Comparison of ENCODE assay signal across 8 mouse cellular contexts in the genomic region with DNA sequence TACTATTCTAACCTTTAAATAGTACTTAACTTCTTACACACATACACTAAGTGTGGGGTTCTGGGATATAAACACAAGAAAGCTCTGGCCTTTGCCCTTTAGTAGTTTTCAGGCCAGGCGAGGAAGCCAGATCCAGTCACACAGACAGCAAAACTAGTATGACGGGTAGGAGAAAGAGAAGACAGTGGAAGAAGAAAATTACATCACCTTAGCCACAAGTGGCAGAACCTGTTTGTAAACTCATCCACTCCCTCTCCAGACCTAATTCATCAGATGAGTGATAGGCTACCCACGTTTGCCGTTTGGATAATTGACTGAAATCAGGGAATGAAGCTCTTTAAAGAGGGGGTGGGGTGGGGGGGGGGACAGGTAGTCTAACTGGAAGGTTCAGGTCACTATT. TPM values are rescaled to one million over a fixed set of nuclear protein-coding genes. Genes with fewer than 3 reads are reported as not detected.
DNase-seq lines count a peak whose midpoint lies in the region; ATAC-seq and TF ChIP-seq lines count a peak whose summit lies in the region.

No protein-coding gene starts in this region.

- no peaks in the 10 kb centered on the region for H3K27me3 ChIP-seq in lung, postnatal 0 days (replicated peaks; ENCODE audit: insufficient read depth, low read length)
- H3K27me3 ChIP-seq in forebrain, embryonic 12.5 days = no peaks in the 10 kb centered on the region
- H3K27me3 ChIP-seq in limb, embryonic 13.5 days = no peaks in the 10 kb centered on the region
- no peaks in the 10 kb centered on the region for H3K27me3 ChIP-seq in stomach, embryonic 15.5 days (replicated peaks)

- no peak for DNase-seq in lung, postnatal 0 days (ENCODE audit: low spot score)
- no peak for DNase-seq in lung, postnatal 36 days
- DNase-seq in thymus, adult 18-20 months = no peak
- DNase-seq in thymus, postnatal 14 days = no peak

- no peak overlapping the region for H3K9ac ChIP-seq in lung, postnatal 0 days (replicated peaks; ENCODE audit: low read depth)
- peak overlapping the region; percentile 91 for H3K9ac ChIP-seq in forebrain, embryonic 12.5 days
- H3K9ac ChIP-seq in limb, embryonic 13.5 days = peak overlapping the region; percentile 94
- 0 out of 2 replicates have a peak overlapping the region, but pooled peaks have one; percentile 88 for H3K9ac ChIP-seq in stomach, embryonic 15.5 days

- 8% methylated on average over 4 of the region's 4 CpGs for WGBS in lung, postnatal 0 days
- WGBS in forebrain, embryonic 12.5 days = 34% methylated on average over 4 of the region's 4 CpGs
- WGBS in limb, embryonic 13.5 days = 41% methylated on average over 4 of the region's 4 CpGs
- WGBS in stomach, embryonic 15.5 days = 10% methylated on average over 4 of the region's 4 CpGs

- no peak for TF ChIP-seq CTCF in lung, postnatal 0 days (IDR thresholded peaks at IDR 0.05)

- no peak for ATAC-seq in lung, postnatal 0 days
- ATAC-seq in forebrain, embryonic 12.5 days (ENCODE audit: low FRiP score) = no peak
- ATAC-seq in limb, embryonic 13.5 days (ENCODE audit: low FRiP score, low read depth) = no peak
- no peak for ATAC-seq in stomach, embryonic 15.5 days (ENCODE audit: insufficient read depth, low FRiP score, low read depth)
- no peak for ATAC-seq in CD4-positive, CD25-positive, alpha-beta regulatory T cell, adult 4 months

- H3K9me3 ChIP-seq in lung, postnatal 0 days (ENCODE audit: low read length) = no peaks in the 10 kb centered on the region
- H3K9me3 ChIP-seq in forebrain, embryonic 12.5 days = 0 out of 2 replicates have a peak, but pooled peaks cover under 1% of the 10 kb centered on the region
- no peaks in the 10 kb centered on the region for H3K9me3 ChIP-seq in limb, embryonic 13.5 days
- no peaks in the 10 kb centered on the region for H3K9me3 ChIP-seq in stomach, embryonic 15.5 days

- peaks cover 8% of the 10 kb centered on the region; the same call in 1 of the 2 replicates for H3K4me1 ChIP-seq in lung, postnatal 0 days (ENCODE audit: insufficient read depth, low read depth, low read length)
- peaks cover 19% of the 10 kb centered on the region for H3K4me1 ChIP-seq in forebrain, embryonic 12.5 days
- H3K4me1 ChIP-seq in limb, embryonic 13.5 days = peaks cover 12% of the 10 kb centered on the region
- H3K4me1 ChIP-seq in stomach, embryonic 15.5 days = no peaks in the 10 kb centered on the region; the same call in none of the 2 replicates

- no peak overlapping the region for H3K4me3 ChIP-seq in lung, postnatal 0 days (ENCODE audit: low read depth, low read length)
- peak overlapping the region; percentile 72 for H3K4me3 ChIP-seq in forebrain, embryonic 12.5 days (replicated peaks)
- peak overlapping the region; percentile 94 for H3K4me3 ChIP-seq in limb, embryonic 13.5 days
- H3K4me3 ChIP-seq in stomach, embryonic 15.5 days (replicated peaks) = peak overlapping the region; percentile 87

- H3K4me2 ChIP-seq in lung, postnatal 0 days (replicated peaks; ENCODE audit: low read depth, low read length) = peak overlapping the region; percentile 85
- H3K4me2 ChIP-seq in forebrain, embryonic 12.5 days = peak overlapping the region; percentile 78
- peak overlapping the region; percentile 71 for H3K4me2 ChIP-seq in limb, embryonic 13.5 days (replicated peaks)
- peak overlapping the region; percentile 60 for H3K4me2 ChIP-seq in stomach, embryonic 15.5 days

- no peak overlapping the region for H3K27ac ChIP-seq in lung, postnatal 0 days (ENCODE audit: low read length)
- H3K27ac ChIP-seq in forebrain, embryonic 12.5 days = no peak overlapping the region
- H3K27ac ChIP-seq in limb, embryonic 13.5 days = no peak overlapping the region
- no peak overlapping the region for H3K27ac ChIP-seq in stomach, embryonic 15.5 days

- no peaks in the 10 kb centered on the region for H3K36me3 ChIP-seq in lung, postnatal 0 days (ENCODE audit: insufficient read depth, low read length)
- H3K36me3 ChIP-seq in forebrain, embryonic 12.5 days (replicated peaks) = 0 out of 2 replicates have a peak, but pooled peaks cover 3% of the 10 kb centered on the region
- H3K36me3 ChIP-seq in limb, embryonic 13.5 days = peaks cover 13% of the 10 kb centered on the region
- H3K36me3 ChIP-seq in stomach, embryonic 15.5 days = no peaks in the 10 kb centered on the region

- TF ChIP-seq EP300 in lung, postnatal 0 days (IDR thresholded peaks at IDR 0.05) = no peak

RNA-seq across cellular contexts. Expression of a gene that starts 0.5 kb away (rescaled TPM):
- 12.8 and 15.5 TPM in 2 replicates for polyA plus RNA-seq in lung, postnatal 0 days (2015; fragmentation: Nextera tagmentation; extraction: Ambion mirVana)
- polyA plus RNA-seq in forebrain, embryonic 12.5 days (2016; fragmentation: Nextera tagmentation; extraction: Ambion mirVana) = 52.5 and 56.6 TPM in 2 replicates
- 56.0 and 56.7 TPM in 2 replicates for polyA plus RNA-seq in limb, embryonic 13.5 days (2015; fragmentation: Nextera tagmentation; extraction: Ambion mirVana)
- polyA plus RNA-seq in stomach, embryonic 15.5 days (2015; fragmentation: Nextera tagmentation; extraction: Ambion mirVana) = 28.3 and 31.0 TPM in 2 replicates
- 10 to 100 TPM in 1 of 2 experiments, 1 to 10 TPM in 1; 4.8 to 13.4 TPM for polyA plus RNA-seq in CD4-positive, CD25-positive, alpha-beta regulatory T cell, adult 4 months (2017; shearing (Covaris generic))

RNA-seq across cellular contexts. Expression of a gene that starts 1.7 kb away (rescaled TPM):
- polyA plus RNA-seq in lung, postnatal 0 days (2015; fragmentation: Nextera tagmentation; extraction: Ambion mirVana) = 9.2 and 10.2 TPM in 2 replicates
- polyA plus RNA-seq in forebrain, embryonic 12.5 days (2016; fragmentation: Nextera tagmentation; extraction: Ambion mirVana) = 39.6 and 44.3 TPM in 2 replicates
- polyA plus RNA-seq in limb, embryonic 13.5 days (2015; fragmentation: Nextera tagmentation; extraction: Ambion mirVana) = 37.0 and 38.8 TPM in 2 replicates
- polyA plus RNA-seq in stomach, embryonic 15.5 days (2015; fragmentation: Nextera tagmentation; extraction: Ambion mirVana) = 27.9 and 29.0 TPM in 2 replicates
- polyA plus RNA-seq in CD4-positive, CD25-positive, alpha-beta regulatory T cell, adult 4 months (2017; shearing (Covaris generic)) = 10 to 100 TPM; 33.4 to 34.3 TPM
